Mouse (Mus musculus) erythroblast, embryonic 14.5 days (primary cell): ENCODE data around the gene Olfr372. TPM values are rescaled to one million over a fixed set of nuclear protein-coding genes. Genes with fewer than 3 reads are reported as not detected.

Source experiments
- H3K27me3 ChIP-seq: 2 replicates; pipeline ENCODE4 v1.6.1; 2012; ENCODE audit warnings: inconsistent platforms; ENCODE audit not compliant: control insufficient read depth
- H3K36me3 ChIP-seq: 2 replicates; pipeline ENCODE4 v1.6.1; 2012; ENCODE audit warnings: mild to moderate bottlenecking, inconsistent platforms; ENCODE audit not compliant: control insufficient read depth
- H3K4me1 ChIP-seq: 2 replicates; pipeline ENCODE4 v1.6.1; 2012; ENCODE audit warnings: inconsistent platforms; ENCODE audit not compliant: control insufficient read depth
- H3K4me3 ChIP-seq: replicated peaks from 2 replicates; pipeline ENCODE3; 2012; ENCODE audit warnings: moderate library complexity, mild to moderate bottlenecking, inconsistent platforms
- H3K9me3 ChIP-seq: 2 replicates; pipeline ENCODE4 v1.6.1; 2012; ENCODE audit warnings: low read length, inconsistent platforms, mixed read lengths; ENCODE audit not compliant: control insufficient read depth
- GATA1 ChIP-seq: IDR thresholded peaks from 2 replicates; pipeline ENCODE4 v1.6.1; 2012; ENCODE audit warnings: low read length, inconsistent platforms, mixed read lengths
- TAL1 ChIP-seq: IDR thresholded peaks from 3 replicates; pipeline ENCODE4 v1.6.1; 2012; ENCODE audit warnings: low read length, inconsistent platforms, mixed read lengths
- polyA plus RNA-seq: library from polyadenylated mRNA; stranded (reverse); fragments of >175 nt; gene quantifications from 2 replicates; pipeline ENCODE4 v1.2.3, GENCODE M21; 2012

Olfr372 gene
- polyA plus RNA-seq, 1 experiment, result not detected

DNA sequence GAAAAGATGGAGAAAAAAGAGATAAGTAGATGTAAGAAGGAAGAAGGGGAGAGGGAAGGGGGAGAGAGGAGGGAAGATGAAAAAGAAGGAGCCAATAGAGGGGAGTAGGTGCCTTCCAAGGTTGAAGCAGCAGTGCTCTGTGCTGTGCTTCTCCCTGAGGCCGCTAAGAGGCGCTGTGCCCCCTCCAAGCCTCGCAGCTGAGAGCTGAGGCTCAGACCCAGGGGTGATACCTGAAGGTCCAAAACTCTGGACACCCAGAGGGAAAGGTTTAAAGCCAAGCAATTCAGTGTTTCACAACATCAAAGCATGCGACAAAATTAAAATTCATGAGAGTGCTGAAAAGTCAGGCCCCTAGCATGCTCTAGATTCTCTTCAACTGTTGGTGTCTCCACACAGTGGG, 64.1 kb downstream of the Olfr372 start:
- no peak overlapping the region for H3K4me3 ChIP-seq
- TF ChIP-seq GATA1 (no peak), TAL1 (no peak)
- H3K4me1 ChIP-seq, result no peaks in the 10 kb centered on the region
- no peaks in the 10 kb centered on the region for H3K27me3 ChIP-seq
- no peaks in the 10 kb centered on the region for H3K36me3 ChIP-seq
- H3K9me3 ChIP-seq, result no peaks in the 10 kb centered on the region

DNA sequence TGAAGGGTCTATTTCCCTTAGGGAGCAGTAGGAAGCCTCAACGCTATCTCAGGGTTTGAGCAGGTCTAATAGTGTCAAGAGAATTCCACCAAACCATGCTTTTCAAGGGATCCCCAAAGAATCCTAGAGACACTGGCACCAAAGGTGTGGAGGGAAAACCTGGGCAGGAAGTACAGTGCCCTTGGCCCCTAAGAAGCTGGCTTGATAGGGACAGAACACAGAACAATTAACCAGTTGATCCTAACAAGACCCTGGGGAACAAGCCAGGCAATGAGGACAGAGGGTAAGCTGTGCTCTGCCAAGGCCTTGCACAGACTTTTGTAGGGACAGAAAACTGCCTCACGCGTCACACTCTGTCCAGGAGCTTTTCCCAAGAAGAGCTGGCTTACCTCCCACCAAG, 65.7 kb downstream of the Olfr372 start, which contains the start of gene Olfr374:
Gene Olfr374, plus strand, starts transcription at position 301 of the 400 bp plus-strand sequence.
- Histone ChIP-seq H3K36me3 (no peaks in the 10 kb centered on the region), H3K4me1 (no peaks in the 10 kb centered on the region), H3K27me3 (no peaks in the 10 kb centered on the region), H3K9me3 (no peaks in the 10 kb centered on the region), H3K4me3 (no peak within 1 kb of the TSS)
- TF ChIP-seq TAL1 (no peak), GATA1 (no peak)

Other genes starting within 250 kb of the Olfr372 start
- gene Zfp709, start 159.2 kb upstream of the Olfr372 start, polyA plus RNA-seq, result not detected in 2 replicates
- gene Zfp882, start 132.6 kb upstream of the Olfr372 start, polyA plus RNA-seq, result 0.02 TPM in 1 of 2 replicates, not detected in the other
- gene Zfp617, start 132.6 kb upstream of the Olfr372 start, polyA plus RNA-seq, result 0.19 TPM in 2 replicates
- 0.03 and 0.12 TPM in 2 replicates for gene Zfp961, start 90.2 kb upstream of the Olfr372 start, polyA plus RNA-seq
- 0.16 and 0.19 TPM in 2 replicates for gene Cyp4f18, start 31.6 kb upstream of the Olfr372 start, polyA plus RNA-seq
- gene Olfr373, start 42.0 kb downstream of the Olfr372 start, polyA plus RNA-seq, result not detected in 2 replicates
- gene Olfr374, start 65.8 kb downstream of the Olfr372 start, polyA plus RNA-seq, result not detected in 2 replicates
- 0.21 and 0.24 TPM in 2 replicates for gene Tpm4, start 93.8 kb downstream of the Olfr372 start, polyA plus RNA-seq
- 5.4 and 6.2 TPM in 2 replicates for gene Rab8a, start 120.0 kb downstream of the Olfr372 start, polyA plus RNA-seq
- gene Hsh2d, start 148.4 kb downstream of the Olfr372 start, polyA plus RNA-seq, result 0.04 and 0.05 TPM in 2 replicates
- gene Cib3, start 171.6 kb downstream of the Olfr372 start, polyA plus RNA-seq, result not detected in 2 replicates
- not detected in 2 replicates for gene Gm11034, start 172.4 kb downstream of the Olfr372 start, polyA plus RNA-seq
- gene Fam32a, start 178.5 kb downstream of the Olfr372 start, polyA plus RNA-seq, result 7.4 and 8.4 TPM in 2 replicates
- 15.3 and 18.4 TPM in 2 replicates for gene Ap1m1, start 198.8 kb downstream of the Olfr372 start, polyA plus RNA-seq